Mouse (Mus musculus) heart, postnatal 0 days (tissue): ENCODE results near the gene Tmem82.

Experiments
- CTCF ChIP-seq: IDR thresholded peaks from 2 replicates; pipeline ENCODE4 v1.5.1; 2016; ENCODE audit warnings: antibody characterized with exemption, control low read depth, low read depth
- EP300 ChIP-seq: IDR thresholded peaks from 2 replicates; pipeline ENCODE4 v1.6.1; 2016; ENCODE audit warnings: antibody characterized with exemption, low read depth

GRCm38 (mm10) chr4:141601148-141601862 lies 17.1 kb downstream of the Tmem82 start:
- peak; percentile 28 for TF ChIP-seq CTCF
- TF ChIP-seq EP300: no peak
